In the genomic region with DNA sequence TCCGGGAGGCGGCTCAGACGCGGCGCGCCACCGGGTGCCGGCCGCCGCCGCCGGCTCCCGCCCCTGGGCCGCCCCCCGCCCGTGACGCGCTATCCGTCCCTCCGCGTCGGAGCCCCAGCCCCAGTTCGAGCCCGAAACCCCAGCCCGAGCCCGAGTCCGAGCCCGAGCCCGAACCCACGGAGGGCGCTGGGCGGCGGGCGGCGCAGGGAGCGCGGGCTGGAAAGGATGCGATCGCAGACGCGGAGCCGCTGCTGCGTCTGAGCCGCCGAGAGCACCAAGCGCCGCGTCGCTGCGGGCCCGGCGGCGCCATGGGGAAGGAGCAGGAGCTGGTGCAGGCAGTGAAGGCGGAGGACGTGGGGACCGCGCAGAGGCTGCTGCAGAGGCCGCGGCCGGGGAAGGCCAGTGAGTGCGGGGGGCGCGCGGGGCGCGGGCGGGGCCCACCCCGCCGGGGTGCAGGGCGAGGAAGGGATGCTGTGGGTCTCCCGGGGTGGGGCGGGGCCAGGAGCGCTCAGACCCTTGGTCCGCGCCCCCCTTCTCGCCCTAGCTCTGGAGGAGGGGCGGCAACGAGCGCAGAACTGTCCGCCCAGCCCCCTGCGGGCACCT, we compare ENCODE assay signal across 8 mouse cellular contexts. TPM values are rescaled to one million over a fixed set of nuclear protein-coding genes. Genes with fewer than 3 reads are reported as not detected.
DNase-seq lines count a peak whose midpoint lies in the region; ATAC-seq lines count a peak whose summit lies in the region.

No protein-coding gene starts in this region.

- H3K4me3 ChIP-seq in kidney, embryonic 14.5 days (ENCODE audit: low read length): peak overlapping the region; percentile 57
- peak overlapping the region; percentile 75 for H3K4me3 ChIP-seq in hindbrain, embryonic 11.5 days (ENCODE audit: low read depth, low read length)
- H3K4me3 ChIP-seq in liver, embryonic 15.5 days (replicated peaks): peak overlapping the region; percentile 51

- H3K36me3 ChIP-seq in kidney, embryonic 14.5 days (ENCODE audit: control insufficient read depth, insufficient read depth, low read length): no peaks in the 10 kb centered on the region
- H3K36me3 ChIP-seq in hindbrain, embryonic 11.5 days (ENCODE audit: control insufficient read depth, insufficient read depth, low read length): no peaks in the 10 kb centered on the region
- no peaks in the 10 kb centered on the region for H3K36me3 ChIP-seq in liver, embryonic 15.5 days (replicated peaks)

- H3K9me3 ChIP-seq in kidney, embryonic 14.5 days (ENCODE audit: control insufficient read depth, low read length): no peaks in the 10 kb centered on the region
- H3K9me3 ChIP-seq in hindbrain, embryonic 11.5 days (ENCODE audit: control insufficient read depth, low read length): no peaks in the 10 kb centered on the region
- H3K9me3 ChIP-seq in liver, embryonic 15.5 days (replicated peaks): no peaks in the 10 kb centered on the region

- under 1% methylated on average over 57 of the region's 81 CpGs for WGBS in kidney, embryonic 14.5 days
- WGBS in hindbrain, embryonic 11.5 days: under 1% methylated on average over 34 of the region's 81 CpGs
- WGBS in liver, embryonic 15.5 days (ENCODE audit: insufficient replicate concordance): under 1% methylated on average over 81 of the region's 81 CpGs

- H3K9ac ChIP-seq in kidney, embryonic 14.5 days (ENCODE audit: low read depth, low read length): peak overlapping the region; percentile 73
- H3K9ac ChIP-seq in hindbrain, embryonic 11.5 days (ENCODE audit: low read depth, low read length): peak overlapping the region; percentile 71
- no peak overlapping the region for H3K9ac ChIP-seq in liver, embryonic 15.5 days

- H3K27me3 ChIP-seq in kidney, embryonic 14.5 days (ENCODE audit: control insufficient read depth, insufficient read depth, low read length): peaks cover 9% of the 10 kb centered on the region
- H3K27me3 ChIP-seq in hindbrain, embryonic 11.5 days (ENCODE audit: control insufficient read depth, insufficient read depth, low read length): no peaks in the 10 kb centered on the region
- H3K27me3 ChIP-seq in liver, embryonic 15.5 days: peaks cover 82% of the 10 kb centered on the region

- H3K27ac ChIP-seq in kidney, embryonic 14.5 days (ENCODE audit: low read depth, low read length): no peak overlapping the region
- H3K27ac ChIP-seq in hindbrain, embryonic 11.5 days (ENCODE audit: low read depth, low read length): peak overlapping the region; percentile 92
- no peak overlapping the region for H3K27ac ChIP-seq in liver, embryonic 15.5 days (replicated peaks)

- H3K4me1 ChIP-seq in kidney, embryonic 14.5 days (ENCODE audit: control insufficient read depth, insufficient read depth, low read length): peaks cover 6% of the 10 kb centered on the region; the same call in 1 of the 2 replicates
- peaks cover 12% of the 10 kb centered on the region for H3K4me1 ChIP-seq in hindbrain, embryonic 11.5 days (replicated peaks; ENCODE audit: control insufficient read depth, insufficient read depth, low read length)
- peaks cover 17% of the 10 kb centered on the region for H3K4me1 ChIP-seq in liver, embryonic 15.5 days (replicated peaks)

- ATAC-seq in kidney, embryonic 14.5 days (ENCODE audit: low FRiP score, low TSS enrichment): peak; percentile 63
- ATAC-seq in hindbrain, embryonic 11.5 days (ENCODE audit: low FRiP score): peak; percentile 79
- ATAC-seq in liver, embryonic 15.5 days (ENCODE audit: insufficient read depth): no peak

- DNase-seq in kidney, adult 11 months: no peak
- DNase-seq in MN1 (ENCODE audit: low spot score): peak; percentile 68
- peak; percentile 60 for DNase-seq in embryo, embryonic 9.5 days (ENCODE audit: extremely low spot score)
- DNase-seq in hindbrain, embryonic 11.5 days (ENCODE audit: low spot score): peak; percentile 72
- DNase-seq in right cerebral cortex, postnatal 14 days: peak; percentile 63
- DNase-seq in layer of hippocampus, adult 11-12 months (ENCODE audit: low spot score): no peak

- peak overlapping the region; percentile 95 for H3K4me2 ChIP-seq in kidney, embryonic 14.5 days (replicated peaks; ENCODE audit: low read depth, low read length)
- peak overlapping the region; percentile 91 for H3K4me2 ChIP-seq in hindbrain, embryonic 11.5 days (replicated peaks; ENCODE audit: low read depth, low read length)
- peak overlapping the region; percentile 76 for H3K4me2 ChIP-seq in liver, embryonic 15.5 days

RNA-seq across cellular contexts. Expression of a gene that starts 0.4 kb away (rescaled TPM):
- 1.6 and 1.8 TPM in 2 replicates for polyA plus RNA-seq in kidney, embryonic 14.5 days (2014; fragmentation: Nextera tagmentation; extraction: Ambion mirVana)
- 6.4 and 9.2 TPM in 2 replicates for polyA plus RNA-seq in hindbrain, embryonic 11.5 days (2014; fragmentation: Nextera tagmentation; extraction: Ambion mirVana)
- polyA plus RNA-seq in liver, embryonic 15.5 days (2015; fragmentation: Nextera tagmentation; extraction: Ambion mirVana): 0.05 and 0.09 TPM in 2 replicates

RNA-seq across cellular contexts. Expression of a gene that starts 9.9 kb away (rescaled TPM):
- polyA plus RNA-seq in kidney, embryonic 14.5 days (2014; fragmentation: Nextera tagmentation; extraction: Ambion mirVana): 36.4 and 36.9 TPM in 2 replicates
- polyA plus RNA-seq in hindbrain, embryonic 11.5 days (2014; fragmentation: Nextera tagmentation; extraction: Ambion mirVana): 27.8 and 37.7 TPM in 2 replicates
- polyA plus RNA-seq in liver, embryonic 15.5 days (2015; fragmentation: Nextera tagmentation; extraction: Ambion mirVana): 12.0 and 13.6 TPM in 2 replicates

RNA-seq across cellular contexts. Expression of a gene that starts 15.1 kb away (rescaled TPM):
- polyA plus RNA-seq in kidney, embryonic 14.5 days (2014; fragmentation: Nextera tagmentation; extraction: Ambion mirVana): 0.71 and 1.6 TPM in 2 replicates
- polyA plus RNA-seq in hindbrain, embryonic 11.5 days (2014; fragmentation: Nextera tagmentation; extraction: Ambion mirVana): 0.86 and 1.8 TPM in 2 replicates
- polyA plus RNA-seq in liver, embryonic 15.5 days (2015; fragmentation: Nextera tagmentation; extraction: Ambion mirVana): 0.13 TPM in 1 of 2 replicates, not detected in the other

RNA-seq across cellular contexts. Expression of a gene that starts 18.6 kb away (rescaled TPM):
- polyA plus RNA-seq in kidney, embryonic 14.5 days (2014; fragmentation: Nextera tagmentation; extraction: Ambion mirVana): 54.1 and 65.0 TPM in 2 replicates
- polyA plus RNA-seq in hindbrain, embryonic 11.5 days (2014; fragmentation: Nextera tagmentation; extraction: Ambion mirVana): 60.1 and 64.6 TPM in 2 replicates
- polyA plus RNA-seq in liver, embryonic 15.5 days (2015; fragmentation: Nextera tagmentation; extraction: Ambion mirVana): 60.5 and 61.2 TPM in 2 replicates

RNA-seq across cellular contexts. Expression of a gene that starts 18.6 kb away (rescaled TPM):
- 21.6 and 23.2 TPM in 2 replicates for polyA plus RNA-seq in kidney, embryonic 14.5 days (2014; fragmentation: Nextera tagmentation; extraction: Ambion mirVana)
- polyA plus RNA-seq in hindbrain, embryonic 11.5 days (2014; fragmentation: Nextera tagmentation; extraction: Ambion mirVana): 17.5 and 19.9 TPM in 2 replicates
- polyA plus RNA-seq in liver, embryonic 15.5 days (2015; fragmentation: Nextera tagmentation; extraction: Ambion mirVana): 11.5 and 14.2 TPM in 2 replicates

Comparison
In these comparisons a context has a peak if more than half of its experiments do, and no peak if none do; other contexts are left out.
1. DNase-seq: peak in MN1 (single experiment), embryo, embryonic 9.5 days (single experiment), hindbrain, embryonic 11.5 days (single experiment) and right cerebral cortex, postnatal 14 days (single experiment); none in kidney, adult 11 months (single experiment) and layer of hippocampus, adult 11-12 months (single experiment).
2. Peak in every context shown above with its lines, with median percentiles within 50 percentile points of each other: H3K4me2 ChIP-seq and H3K4me3 ChIP-seq.